In the genomic region with DNA sequence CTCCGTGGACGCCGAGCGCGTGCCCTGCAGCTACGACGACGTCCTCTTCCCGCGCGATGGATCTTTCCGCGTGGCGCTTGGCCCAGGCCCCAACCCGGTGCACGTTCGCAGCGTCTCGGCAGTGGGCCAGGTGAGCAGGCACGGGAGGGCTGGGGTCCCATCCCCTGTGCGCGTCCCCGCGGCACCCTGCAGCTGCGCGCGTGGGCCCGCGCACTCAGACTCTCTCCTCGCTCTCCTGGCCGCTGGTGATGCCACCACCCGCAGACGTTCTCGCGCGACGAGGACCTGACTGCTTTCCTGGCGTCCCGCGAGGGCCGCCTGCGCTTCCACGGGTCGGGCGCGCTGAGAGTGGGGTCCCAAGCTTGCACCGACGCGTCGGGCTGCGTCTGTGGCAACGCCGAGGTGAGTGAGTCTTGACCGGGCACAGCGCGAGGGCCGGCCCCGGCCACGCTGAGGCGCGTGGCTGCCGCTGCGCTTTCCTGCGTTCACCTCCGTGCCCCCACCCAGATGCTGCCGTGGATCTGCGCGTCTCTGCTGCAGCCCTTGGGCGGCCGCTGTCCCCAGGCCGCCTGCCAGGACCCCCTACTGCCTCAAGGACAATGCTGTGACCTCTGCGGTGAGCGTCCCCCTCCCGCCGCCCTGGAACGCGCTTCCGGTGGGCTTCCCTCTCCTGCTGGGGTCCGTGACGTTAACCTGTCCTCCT, we compare ENCODE assay signal across 8 mouse cellular contexts. TPM values are rescaled to one million over a fixed set of nuclear protein-coding genes. Genes with fewer than 3 reads are reported as not detected.
A peak's percentile ranks its signal among the peaks of the same experiment; 100 is the strongest.
DNase-seq lines count a peak whose midpoint lies in the region; ATAC-seq and TF ChIP-seq lines count a peak whose summit lies in the region.

No protein-coding gene starts in this region.

- no peak overlapping the region for H3K27ac ChIP-seq in layer of hippocampus, adult 2 months
- H3K27ac ChIP-seq in cortical plate, adult 2 months (ENCODE audit: insufficient read depth, low read length) = no peak overlapping the region
- H3K27ac ChIP-seq in hindbrain, embryonic 14.5 days = no peak overlapping the region
- H3K27ac ChIP-seq in midbrain, postnatal 0 days (ENCODE audit: low read depth, low read length) = no peak overlapping the region

- peak overlapping the region; percentile 49 for H3K4me3 ChIP-seq in layer of hippocampus, adult 2 months
- peak overlapping the region; percentile 20 for H3K4me3 ChIP-seq in cortical plate, adult 2 months (ENCODE audit: insufficient read depth, low read length)
- peak overlapping the region; percentile 39 for H3K4me3 ChIP-seq in hindbrain, embryonic 14.5 days (replicated peaks; ENCODE audit: low read length)
- peak overlapping the region; percentile 51 for H3K4me3 ChIP-seq in midbrain, postnatal 0 days (ENCODE audit: low read depth, low read length)

- 3% methylated on average over 79 of the region's 80 CpGs for WGBS in hindbrain, embryonic 14.5 days
- WGBS in midbrain, postnatal 0 days = 2% methylated on average over 72 of the region's 80 CpGs

- ATAC-seq in hindbrain, embryonic 14.5 days (ENCODE audit: low FRiP score) = peak; percentile 37
- peak; percentile 38; the same call in 1 of the 2 replicates for ATAC-seq in midbrain, postnatal 0 days (ENCODE audit: low FRiP score)
- ATAC-seq in frontal cortex, adult (ENCODE audit: low TSS enrichment) = no peak
- no peak for ATAC-seq in megakaryocyte-erythroid progenitor cell, adult 5-6 weeks (replicated peaks; ENCODE audit: low FRiP score, low TSS enrichment, poor library complexity, severe bottlenecking)

- intact Hi-C loops in left cerebral cortex, postnatal 4 days (cut with DNase I) = no loop called here

- no peak for TF ChIP-seq CTCF in layer of hippocampus, adult 2 months (conservative IDR thresholded peaks at IDR 0.05)
- TF ChIP-seq CTCF in cortical plate, adult 2 months (IDR thresholded peaks at IDR 0.05; ENCODE audit: extremely low read depth, insufficient read depth, low read length) = no peak
- no peak for TF ChIP-seq CTCF in midbrain, postnatal 0 days (IDR thresholded peaks at IDR 0.05)

- peak overlapping the region; percentile 55 for H3K9ac ChIP-seq in hindbrain, embryonic 14.5 days
- H3K9ac ChIP-seq in midbrain, postnatal 0 days (replicated peaks; ENCODE audit: low read length, poor library complexity, severe bottlenecking) = peak overlapping the region; percentile 68

- H3K27me3 ChIP-seq in hindbrain, embryonic 14.5 days (ENCODE audit: control insufficient read depth, insufficient read depth, low read length) = peaks cover 80% of the 10 kb centered on the region
- peaks cover 64% of the 10 kb centered on the region for H3K27me3 ChIP-seq in midbrain, postnatal 0 days (ENCODE audit: insufficient read depth, low read length)

- peak overlapping the region; percentile 81 for H3K4me2 ChIP-seq in hindbrain, embryonic 14.5 days (replicated peaks)
- peak overlapping the region; percentile 76 for H3K4me2 ChIP-seq in midbrain, postnatal 0 days (ENCODE audit: low read depth, low read length, poor library complexity, severe bottlenecking)

- H3K4me1 ChIP-seq in cortical plate, adult 2 months (ENCODE audit: control insufficient read depth, insufficient read depth, low read length) = no peaks in the 10 kb centered on the region
- H3K4me1 ChIP-seq in hindbrain, embryonic 14.5 days (replicated peaks; ENCODE audit: control insufficient read depth, insufficient read depth, low read length) = peaks cover 15% of the 10 kb centered on the region
- H3K4me1 ChIP-seq in midbrain, postnatal 0 days (ENCODE audit: insufficient read depth, low read length) = peaks cover 9% of the 10 kb centered on the region; the same call in 1 of the 2 replicates

- DNase-seq in layer of hippocampus, adult 2 months (ENCODE audit: low spot score in 2 of 2) = no peak
- no peak for DNase-seq in layer of hippocampus, adult 8-10 months (ENCODE audit: low spot score in 2 of 2)
- no peak for DNase-seq in hindbrain, embryonic 14.5 days (ENCODE audit: low spot score)
- peak; percentile 45 for DNase-seq in midbrain, postnatal 0 days (ENCODE audit: low spot score)
- no peak for DNase-seq in left cerebral cortex, postnatal 4 days

- H3K36me3 ChIP-seq in hindbrain, embryonic 14.5 days (replicated peaks; ENCODE audit: control insufficient read depth, insufficient read depth) = no peaks in the 10 kb centered on the region
- H3K36me3 ChIP-seq in midbrain, postnatal 0 days (ENCODE audit: insufficient read depth, low read length) = peaks cover 3% of the 10 kb centered on the region; the same call in 1 of the 2 replicates

- TF ChIP-seq POLR2A in cortical plate, adult 2 months (IDR thresholded peaks at IDR 0.05; ENCODE audit: extremely low read depth, insufficient read depth, low read length) = no peak

- H3K9me3 ChIP-seq in hindbrain, embryonic 14.5 days (ENCODE audit: control insufficient read depth, low read length) = no peaks in the 10 kb centered on the region
- H3K9me3 ChIP-seq in midbrain, postnatal 0 days (ENCODE audit: low read length) = no peaks in the 10 kb centered on the region; the same call in 1 of the 2 replicates

RNA-seq across cellular contexts. Expression of a gene that starts 3.7 kb away (rescaled TPM):
- total RNA-seq in layer of hippocampus, adult 2 months (2021) = 1 to 10 TPM; 4.7 to 5.4 TPM
- total RNA-seq in layer of hippocampus, adult 8-10 months (2022) = 1 to 10 TPM; 4.4 to 8.6 (median 6.9) TPM
- 18.7 and 23.1 TPM in 2 replicates for polyA plus RNA-seq in cortical plate, adult 2 months (2012; rRNA removed)
- 19.6 and 20.5 TPM in 2 replicates for polyA plus RNA-seq in hindbrain, embryonic 14.5 days (2014; fragmentation: Nextera tagmentation; extraction: Ambion mirVana)
- 45.2 and 65.8 TPM in 2 replicates for total RNA-seq in midbrain, postnatal 0 days (2014; rRNA removed)
- polyA plus RNA-seq in midbrain, postnatal 0 days (2015; fragmentation: Nextera tagmentation; extraction: Ambion mirVana) = 82.7 and 101 TPM in 2 replicates
- not detected in 2 replicates for total RNA-seq in megakaryocyte-erythroid progenitor cell, adult 5-6 weeks (2014; fragmentation: Nextera tagmentation)
- 0.47 TPM in 1 of 2 replicates, not detected in the other for total RNA-seq in megakaryocyte-erythroid progenitor cell, adult 5-6 weeks (2017)
- total RNA-seq in left cerebral cortex, postnatal 4 days (2021) = 10 to 100 TPM; 15.9 to 16.3 TPM

Comparison
In these comparisons a context has a peak if more than half of its experiments do, and no peak if none do; other contexts are left out.
1. ATAC-seq: peak in hindbrain, embryonic 14.5 days (single experiment) and midbrain, postnatal 0 days (single experiment); none in frontal cortex, adult (single experiment) and megakaryocyte-erythroid progenitor cell, adult 5-6 weeks (single experiment).
2. Peak in every context shown above with its lines, with median percentiles within 50 percentile points of each other: H3K4me3 ChIP-seq.